Mouse (Mus musculus) spleen, postnatal 36 days (tissue): Measurements from ENCODE around the gene Bricd5.
"Not testable (repeated sequence)": the region's sequence is repeated elsewhere in the genome, so short reads cannot be mapped to it uniquely, and the experiment has no call there.

Source experiments
- DNase-seq, 2 experiments: peaks; one replicate each; pipeline ENCODE4 v3.0.0; 2022; ENCODE audit warnings: low spot score in 2 of 2, mixed read lengths in 1 of 2

The Bricd5 gene

DNA sequence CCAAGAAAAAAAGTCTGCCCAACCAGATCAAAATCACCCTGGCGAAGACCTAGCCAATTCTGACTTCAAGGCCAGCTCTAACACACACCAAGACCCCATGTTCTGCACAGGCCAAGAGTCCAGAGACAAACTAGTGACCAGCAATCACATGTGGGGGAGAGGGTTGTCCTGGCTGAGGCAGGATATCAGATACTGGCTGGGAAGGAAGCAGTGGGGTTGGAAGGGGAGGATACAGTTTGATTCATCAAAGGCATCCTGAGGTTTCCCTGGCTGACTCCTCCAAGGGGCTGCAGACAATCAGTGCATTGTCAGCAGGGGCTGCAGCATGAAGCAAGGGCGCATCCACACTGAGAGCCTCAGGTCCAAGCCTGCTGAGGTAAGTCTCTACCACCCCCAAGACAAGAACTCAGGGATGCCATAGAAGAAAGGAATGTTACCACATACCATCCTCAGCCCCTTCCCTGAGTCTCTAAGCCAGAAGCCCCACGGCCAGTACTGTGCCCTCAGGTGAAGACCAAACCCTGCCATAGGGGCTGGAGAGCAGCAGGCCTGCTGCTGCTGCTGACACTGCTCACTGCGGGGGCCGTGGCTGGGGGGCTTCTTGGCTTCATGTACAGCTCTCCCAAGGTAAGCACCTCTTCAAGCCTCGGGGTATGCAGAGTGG, at the start of gene Bricd5:
Gene Bricd5, plus strand, starts transcription at position 273 of the 664 bp plus-strand sequence.
- DNase-seq, result no peak

DNA sequence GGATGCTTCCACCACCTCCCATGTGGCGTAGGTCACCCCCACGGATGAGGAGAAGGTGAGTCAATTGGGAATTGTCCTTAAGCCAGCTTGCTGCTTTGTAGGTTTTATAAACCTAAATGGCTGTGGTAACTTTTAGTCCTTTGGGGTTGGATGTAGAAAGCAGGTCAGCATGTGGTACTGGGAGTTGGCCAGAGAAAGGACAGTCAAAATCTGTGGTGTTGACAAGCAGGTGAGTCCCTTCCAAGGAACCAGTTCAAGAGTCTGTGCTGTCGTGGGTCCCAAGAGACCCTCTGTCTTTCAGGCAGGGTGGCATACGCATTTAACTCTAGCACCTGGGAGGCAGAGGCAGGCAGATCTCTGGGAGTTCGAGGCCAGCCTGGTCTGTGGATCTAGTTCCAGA, 49.2 kb upstream of the Bricd5 start:
- DNase-seq, result no peak

- not testable (repeated sequence) for DNase-seq
Measured at GRCm38 (mm10) chr17:24425326-24425725, 48.4 kb upstream of the Bricd5 start.

GRCm38 (mm10) chr17:24425905-24426304, 47.8 kb upstream of the Bricd5 start:
- no peak for DNase-seq

DNA sequence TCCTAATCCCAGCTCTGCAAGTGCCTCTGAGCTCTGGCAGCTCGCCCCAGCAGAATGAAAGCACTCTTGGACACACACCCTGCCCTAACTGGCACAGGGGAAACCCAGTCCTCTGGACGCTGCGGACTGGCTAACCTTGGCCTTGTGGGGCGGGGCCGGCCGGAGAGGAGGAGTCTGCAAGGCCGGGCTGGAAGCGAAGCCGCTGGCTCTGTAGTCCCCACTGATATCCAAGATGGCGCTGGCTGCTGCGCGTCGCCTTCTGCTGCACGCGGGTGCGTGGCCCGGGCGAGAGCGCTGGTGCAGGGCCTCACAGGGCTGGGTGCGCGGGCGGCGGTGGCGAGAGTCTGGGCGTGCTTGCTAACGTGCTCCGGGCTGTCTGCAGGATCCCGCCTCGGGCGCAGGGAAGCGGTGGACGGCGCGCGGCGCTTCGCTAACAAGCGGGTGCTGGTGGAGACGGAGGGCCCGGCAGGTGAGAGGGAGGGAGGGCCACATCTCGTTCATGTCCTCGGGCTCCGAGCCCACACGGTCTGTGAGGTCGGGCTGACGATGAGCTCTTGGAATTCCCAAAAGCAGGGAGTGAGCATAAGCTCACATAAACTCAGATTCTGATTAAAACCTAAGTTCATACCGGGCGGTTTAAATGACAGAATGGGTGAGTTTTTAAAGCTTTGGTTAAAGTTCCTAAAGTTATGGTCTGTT, 47.1 kb upstream of the Bricd5 start, which contains the start of gene Eci1:
Gene Eci1, plus strand, starts transcription at position 171 of the 699 bp plus-strand sequence.
- peak; percentile 93 to 94 for DNase-seq

DNA sequence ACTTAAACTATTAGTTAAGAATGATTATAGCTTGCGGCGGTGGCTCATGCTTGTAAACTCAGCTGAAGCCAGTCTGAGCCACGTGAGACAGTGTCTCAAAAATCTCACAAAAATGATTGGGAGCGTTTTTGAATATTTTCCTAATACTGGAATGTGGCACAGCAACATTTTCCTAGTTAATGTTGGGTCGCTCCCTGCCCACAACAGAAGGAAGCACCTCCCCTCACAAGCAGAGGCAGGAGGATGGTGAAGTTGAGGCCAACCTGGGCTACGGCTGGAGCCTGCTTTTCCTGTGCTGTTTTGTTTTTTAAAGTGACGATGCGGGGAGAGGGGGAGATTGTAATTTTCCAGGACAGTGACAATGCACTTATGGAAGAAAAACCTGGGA, 46.5 kb upstream of the Bricd5 start:
- DNase-seq, result no peak

DNA sequence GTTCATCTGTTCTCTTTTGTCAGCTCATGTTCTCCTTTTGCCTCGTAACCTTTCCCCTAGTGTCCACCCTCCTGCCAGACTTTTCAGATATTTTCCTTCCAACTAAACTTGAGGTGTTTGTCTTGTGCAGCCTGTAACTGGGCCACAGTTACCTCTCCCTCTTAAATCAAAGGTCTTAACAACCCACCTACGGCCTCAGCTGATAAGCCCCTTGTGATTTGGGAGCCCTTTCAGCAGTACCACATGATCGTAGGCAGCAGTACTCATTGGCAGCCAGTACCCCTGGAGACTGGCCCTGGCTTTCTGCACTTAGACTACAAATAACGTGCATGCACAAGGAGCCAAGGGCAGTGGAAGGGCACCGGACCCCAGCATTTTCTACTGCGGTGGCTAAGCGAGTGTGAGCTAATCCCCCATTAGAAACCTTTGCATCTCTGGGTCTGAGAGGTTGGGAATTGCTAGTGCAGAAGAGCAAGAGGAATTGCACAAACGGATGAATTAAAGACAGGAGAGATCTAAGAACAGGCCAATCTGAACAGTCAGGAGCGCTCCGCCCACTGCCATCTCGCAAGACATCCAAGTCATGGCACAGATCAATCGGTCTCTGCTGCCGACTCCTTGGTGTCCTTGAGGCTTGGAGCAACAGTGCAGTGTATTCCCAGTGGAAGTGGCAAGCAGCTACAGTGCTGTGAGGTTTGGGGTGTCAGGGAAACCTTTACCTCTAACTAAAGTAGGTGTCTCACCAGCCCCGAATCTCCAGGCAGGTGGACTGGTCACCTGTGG, 44.3 kb upstream of the Bricd5 start:
- DNase-seq, result no peak

DNA sequence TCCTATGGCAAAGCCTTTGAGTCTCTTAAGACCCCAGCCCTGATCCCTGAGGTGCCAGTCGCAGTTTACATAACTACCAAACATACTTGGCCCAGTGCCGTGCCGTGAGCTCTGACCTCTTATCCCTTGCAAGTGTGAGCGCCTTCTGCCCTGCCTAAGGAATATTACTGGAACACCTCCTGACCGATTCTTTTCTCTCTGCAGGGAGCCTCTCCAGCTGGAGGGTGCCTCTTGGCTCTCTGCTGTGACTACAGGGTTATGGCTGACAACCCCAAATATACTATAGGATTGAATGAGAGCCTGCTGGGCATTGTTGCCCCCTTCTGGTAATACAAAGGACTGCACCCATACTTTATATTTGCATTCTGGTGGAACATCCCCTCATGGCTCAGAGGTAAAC, 36.7 kb upstream of the Bricd5 start:
- DNase-seq, result peak in 1 of 2 experiments; percentile 55

GRCm38 (mm10) chr17:24440377-24440776, 33.3 kb upstream of the Bricd5 start:
- no peak for DNase-seq

- no peak for DNase-seq
Measured at GRCm38 (mm10) chr17:24441148-24441547, 32.5 kb upstream of the Bricd5 start.

GRCm38 (mm10) chr17:24442107-24442506, 31.6 kb upstream of the Bricd5 start:
- DNase-seq, result no peak

- DNase-seq, result no peak
Measured at GRCm38 (mm10) chr17:24442632-24443155, 31.0 kb upstream of the Bricd5 start, which contains the start of gene Dnase1l2. TSS of gene Dnase1l2 (minus strand) at chr17:24443105.

DNA sequence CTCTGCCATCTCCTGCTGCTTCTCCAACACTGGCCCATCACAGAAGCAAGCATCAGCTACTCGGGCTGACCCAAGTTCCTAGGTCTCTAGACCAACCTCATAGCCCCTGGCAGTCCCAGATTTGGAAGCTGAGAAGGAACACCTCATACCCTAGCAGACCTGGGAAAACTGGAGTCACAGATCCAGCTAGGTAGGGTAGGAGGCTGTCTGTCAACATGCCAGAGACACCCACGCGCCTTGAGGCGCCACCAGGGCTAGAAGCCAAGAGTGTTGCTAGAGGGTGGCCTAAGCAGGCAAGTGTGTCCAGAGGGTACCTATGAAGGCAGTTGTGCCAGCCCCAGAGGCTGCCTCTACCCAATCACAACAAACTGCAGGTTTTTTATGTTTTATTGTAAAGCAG, 30.3 kb upstream of the Bricd5 start:
- DNase-seq, result no peak

DNA sequence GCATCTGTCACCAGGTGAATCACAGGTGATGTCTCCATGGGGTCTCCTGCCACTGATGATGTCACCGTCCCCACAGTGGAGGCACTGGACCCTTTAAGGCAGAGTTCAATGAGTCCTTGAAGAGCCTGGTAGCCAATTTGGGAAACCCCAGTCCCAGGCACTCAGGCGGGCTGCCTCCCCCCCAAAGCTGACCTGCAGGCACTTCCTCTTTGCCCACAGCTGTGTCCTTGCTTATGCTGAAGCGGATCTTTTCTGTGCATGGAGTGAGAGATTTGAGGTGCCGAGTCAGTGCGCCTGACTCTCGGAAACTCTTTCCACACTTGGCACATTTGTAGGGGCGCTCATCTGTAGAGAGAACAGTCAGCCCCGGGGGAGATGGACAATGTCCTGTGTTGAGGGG, 27.1 kb upstream of the Bricd5 start:
- DNase-seq, result no peak

DNA sequence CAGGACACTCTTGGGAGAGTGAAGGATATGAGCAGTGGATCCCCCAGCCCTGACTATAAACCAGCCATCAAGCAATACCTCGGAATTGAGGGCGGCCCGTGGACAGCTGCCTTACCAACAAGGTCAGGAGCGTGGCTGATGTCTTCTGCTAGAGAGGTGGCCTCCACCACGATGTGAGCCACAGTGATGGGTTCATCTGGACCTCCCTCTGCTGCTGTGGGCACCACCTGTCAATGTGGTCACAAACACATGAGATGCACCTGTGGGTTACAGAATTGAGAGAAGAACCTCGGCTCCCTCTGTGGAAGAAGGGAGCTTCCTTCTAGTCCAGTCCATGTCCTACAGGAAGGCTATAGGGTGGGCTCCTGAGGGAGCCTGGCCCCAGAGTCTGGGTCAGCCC, 24.2 kb upstream of the Bricd5 start:
- DNase-seq, result no peak

- no peak for DNase-seq
Measured at GRCm38 (mm10) chr17:24451220-24451619, 22.5 kb upstream of the Bricd5 start.

- peak in 1 of 2 experiments; percentile 40 for DNase-seq
Measured at GRCm38 (mm10) chr17:24453372-24453771, 20.3 kb upstream of the Bricd5 start.

DNA sequence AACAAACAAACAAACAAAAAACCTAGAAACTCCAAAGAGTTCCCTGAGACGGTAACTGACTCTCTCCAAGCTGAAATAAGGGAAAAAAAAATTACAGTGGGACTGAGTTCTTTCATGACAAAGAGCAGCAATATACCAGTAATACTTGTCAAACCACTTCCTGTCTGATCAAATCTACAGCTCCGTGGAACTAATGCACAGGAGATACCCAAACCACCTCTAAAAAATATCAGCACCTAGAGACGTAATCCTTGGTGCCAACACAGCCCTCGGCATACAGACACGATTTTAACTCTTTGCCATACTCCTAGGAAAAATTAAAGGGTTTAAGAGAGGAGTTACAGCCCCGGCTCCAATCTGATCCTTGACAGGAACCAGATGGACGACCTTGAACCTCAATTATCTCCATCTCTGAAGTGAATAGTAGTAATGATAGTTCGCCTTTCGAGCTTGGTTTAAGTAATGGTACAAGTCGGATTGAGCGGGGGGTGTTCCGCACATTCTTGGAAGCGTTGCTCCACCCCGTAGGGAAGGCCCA, 19.4 kb upstream of the Bricd5 start:
- DNase-seq, result no peak

DNA sequence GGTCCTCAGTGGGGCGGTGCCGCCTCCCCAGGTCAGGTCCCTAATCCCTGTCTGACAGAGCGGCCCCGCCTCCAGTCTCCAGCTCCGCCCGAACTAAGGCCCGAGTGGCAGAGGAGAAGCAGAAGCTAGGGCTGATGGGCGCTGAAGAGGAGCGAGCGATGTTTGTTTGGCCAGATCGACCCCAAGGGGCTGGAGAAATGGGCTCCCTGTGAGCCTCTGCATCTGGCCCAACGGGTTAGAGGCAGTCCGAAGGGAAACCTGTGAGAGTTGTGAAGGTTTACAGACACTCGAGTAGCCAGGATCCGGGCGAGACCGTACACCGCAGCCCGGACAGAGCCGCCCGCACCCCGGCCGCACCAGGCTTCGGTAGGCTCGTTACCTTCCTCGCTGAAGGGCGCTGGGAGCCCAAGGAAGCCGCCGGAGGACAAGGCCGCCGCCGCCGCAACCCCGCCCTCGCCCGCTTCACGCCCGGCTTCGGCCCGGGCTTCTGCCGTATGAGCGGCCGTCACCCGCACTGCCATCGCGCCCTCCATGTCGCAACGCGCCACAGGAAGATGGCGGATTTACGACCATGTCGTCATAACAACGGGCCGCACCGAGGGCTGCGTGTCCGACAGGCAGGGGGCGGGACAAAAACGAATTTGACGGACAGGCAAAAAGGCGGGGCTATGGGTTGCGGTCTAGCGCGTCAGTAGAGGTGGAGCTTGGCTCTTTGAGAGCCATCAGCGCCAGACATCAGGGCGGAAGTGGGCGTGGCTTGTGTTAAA, 18.7 kb upstream of the Bricd5 start:
- DNase-seq, result peak; percentile 100

DNA sequence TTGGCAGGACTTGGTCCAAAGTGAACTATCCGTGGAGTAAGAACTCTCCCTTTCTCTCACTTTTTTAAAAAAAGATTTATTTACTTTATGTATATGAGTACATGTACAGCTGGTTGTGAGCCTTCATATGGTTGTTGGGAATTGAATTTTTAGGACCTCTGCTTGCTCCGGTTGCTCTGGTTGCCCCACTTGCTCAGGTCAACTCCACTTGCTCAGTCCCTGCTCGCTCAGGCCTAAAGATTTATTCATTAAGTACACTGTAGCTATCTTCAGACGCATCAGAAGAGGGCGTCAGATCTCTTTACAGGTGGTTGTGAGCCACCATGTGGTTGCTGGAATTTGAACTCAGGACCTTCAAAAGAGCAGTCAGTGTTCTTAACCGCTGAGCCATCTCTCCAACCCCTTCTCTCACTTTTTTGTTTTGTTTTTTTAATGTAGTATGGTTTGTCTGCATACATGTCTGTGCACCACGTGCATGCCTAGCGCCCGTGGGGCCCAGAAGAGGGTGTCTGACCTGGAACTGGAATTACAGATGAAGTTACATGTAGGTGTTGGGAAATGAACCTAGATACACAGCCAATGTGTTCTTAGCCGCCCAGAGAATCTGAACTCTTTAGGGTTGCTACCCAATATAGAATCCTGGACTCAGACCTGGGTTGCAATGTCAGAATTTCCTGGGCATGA, 18.0 kb upstream of the Bricd5 start:
- not testable (repeated sequence) for DNase-seq

DNA sequence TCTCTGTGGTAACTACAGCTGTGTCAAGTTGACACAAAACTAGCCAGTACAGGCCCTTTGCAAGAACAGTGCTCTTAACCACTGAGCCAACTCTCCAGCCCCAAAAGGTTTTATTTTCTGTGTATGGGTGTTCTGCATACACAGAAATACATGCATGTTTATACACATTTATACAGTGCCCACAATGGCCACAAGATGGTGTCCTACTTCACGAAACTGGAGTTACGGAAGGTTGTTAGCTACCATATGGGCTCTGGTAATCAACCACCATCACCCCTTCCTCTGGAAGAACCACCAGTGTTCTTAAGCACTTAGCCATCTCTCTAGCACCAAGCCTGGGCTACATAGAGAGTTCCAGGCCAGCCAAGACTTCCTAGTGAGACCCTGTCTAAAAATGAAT, 12.1 kb upstream of the Bricd5 start:
- no peak for DNase-seq
